Mouse (Mus musculus): ENCODE results near the gene Tbxas1.

The Tbxas1 gene

DNA sequence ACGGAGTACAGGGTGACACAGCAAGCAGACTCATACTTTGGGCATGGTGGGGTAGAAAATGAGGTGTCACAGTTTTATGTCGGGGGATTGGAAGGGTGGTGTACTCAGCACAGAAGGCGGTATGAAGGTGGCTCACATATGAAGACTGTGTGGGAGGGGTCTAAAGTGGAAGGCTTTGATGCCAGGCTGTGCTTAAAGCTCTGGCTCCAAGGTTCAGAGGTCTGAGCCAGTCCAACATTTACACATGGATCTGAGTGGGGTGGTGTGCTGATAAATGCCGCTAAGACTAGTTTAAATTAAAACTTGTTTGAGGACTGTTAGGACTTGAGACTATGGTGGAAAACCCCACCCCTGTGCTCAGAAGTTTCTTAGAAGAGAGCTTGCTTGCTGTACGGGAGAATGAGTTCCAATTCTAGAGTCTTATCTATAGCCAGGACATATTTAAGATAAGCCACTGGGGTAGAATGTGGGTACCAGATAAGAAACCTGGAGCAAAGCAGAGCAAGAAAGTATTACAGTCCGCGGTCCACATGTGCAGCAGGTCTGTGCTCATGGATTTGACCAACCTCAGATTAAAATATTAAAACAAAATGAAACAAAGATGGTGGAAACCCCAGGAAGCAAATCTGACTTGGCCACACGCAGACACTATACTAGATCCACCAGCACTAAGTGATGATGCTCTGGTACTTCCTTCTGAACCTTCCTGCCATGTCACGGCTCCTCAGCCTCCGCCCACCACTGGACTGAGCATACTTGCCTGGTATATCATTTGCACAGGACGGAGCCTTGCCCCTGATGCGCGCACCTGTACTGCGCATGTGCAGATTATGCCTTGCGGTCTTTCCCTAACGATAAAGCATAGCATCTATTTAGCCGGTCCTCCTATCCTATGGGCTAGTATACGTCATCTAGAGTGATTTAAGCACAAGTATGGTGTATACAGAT is 48.9 kb downstream of the Tbxas1 start:
- DNase-seq: no peak

DNA sequence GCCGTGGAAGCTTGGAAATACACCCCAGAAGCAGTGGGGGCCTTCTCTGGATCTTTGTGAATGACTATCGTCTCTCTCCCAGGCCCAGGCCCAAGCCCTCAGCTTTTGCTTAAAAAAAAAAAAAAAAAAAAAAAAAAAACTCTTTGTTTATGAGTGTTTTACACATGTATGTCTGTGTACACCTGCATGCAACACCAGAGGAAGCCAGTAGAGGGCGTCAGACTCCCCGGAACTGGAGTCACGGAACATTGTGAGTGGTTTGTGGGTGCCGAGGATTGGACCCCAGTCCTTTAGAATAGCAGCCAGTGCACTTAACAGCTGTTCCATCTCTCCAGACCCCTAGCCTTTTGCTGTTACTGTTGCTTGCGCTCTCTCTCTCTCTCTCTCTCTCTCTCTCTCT is 50.5 kb downstream of the Tbxas1 start:
- DNase-seq: no peak

GRCm38 (mm10) chr6:38926135-38926962 is 51.1 kb downstream of the Tbxas1 start:
- DNase-seq: no peak

- DNase-seq: no peak
Observed at GRCm38 (mm10) chr6:38926963-38927361, 51.8 kb downstream of the Tbxas1 start.

DNA sequence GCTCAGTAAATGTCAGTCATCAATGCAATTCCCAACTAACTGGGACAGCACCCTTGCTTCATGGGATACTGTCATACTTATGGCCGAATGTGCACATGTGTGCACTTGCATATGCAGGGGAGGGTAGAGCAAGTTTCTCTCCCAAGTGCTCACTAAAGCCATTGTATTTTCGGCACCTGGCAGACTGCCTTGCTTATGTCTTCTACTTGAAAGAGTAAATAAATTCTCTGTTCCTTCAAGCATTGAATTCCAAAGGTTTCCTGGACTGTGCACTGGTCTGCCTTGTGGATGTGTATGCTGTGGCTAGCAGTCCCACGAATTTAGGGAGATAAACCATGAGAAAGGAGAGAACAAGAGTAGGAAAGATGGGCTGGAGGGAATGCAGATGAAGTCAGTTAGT is 53.3 kb downstream of the Tbxas1 start:
- DNase-seq: peak in 1 of 2 experiments; percentile 48

DNA sequence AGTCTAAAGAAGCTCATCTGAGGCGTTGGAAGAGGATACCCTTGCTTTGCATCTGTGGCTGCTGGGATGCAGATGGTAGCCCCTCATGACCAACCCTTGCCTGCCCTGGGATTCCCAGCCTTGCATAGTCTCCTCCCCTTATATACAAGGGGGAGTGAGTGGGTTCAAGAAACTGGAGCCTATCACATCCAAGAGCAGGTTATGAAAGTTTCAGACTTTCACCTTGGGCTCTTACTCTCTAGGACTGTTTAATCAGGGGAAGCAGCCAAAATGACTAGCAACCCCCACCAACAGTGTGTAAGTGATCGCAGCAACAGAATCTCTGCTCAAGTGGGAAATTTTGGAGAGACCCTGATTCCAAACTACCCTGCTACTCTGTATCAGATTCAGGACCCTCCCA is 60.8 kb downstream of the Tbxas1 start:
- no peak for DNase-seq

DNA sequence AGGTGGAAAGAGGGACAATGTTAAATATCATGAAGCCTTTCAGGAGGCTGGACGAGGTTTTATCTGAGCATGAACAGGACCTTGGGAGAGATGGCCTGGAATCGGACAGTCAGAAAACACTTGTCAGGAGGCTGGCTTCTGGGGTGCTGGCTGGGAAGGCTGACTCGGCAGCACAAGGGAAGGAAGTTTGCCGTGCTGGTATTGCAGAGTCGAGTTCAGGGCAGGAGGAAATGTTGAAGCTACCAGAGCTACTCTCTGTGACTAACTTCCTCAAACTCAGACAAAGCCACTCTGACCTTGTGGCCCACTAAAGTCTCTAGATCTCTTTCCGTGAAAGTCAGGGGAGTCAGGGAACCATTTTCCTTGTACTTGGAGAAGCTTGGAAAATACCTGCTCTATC is 63.2 kb downstream of the Tbxas1 start:
- DNase-seq: peak; percentile 44 to 57

DNA sequence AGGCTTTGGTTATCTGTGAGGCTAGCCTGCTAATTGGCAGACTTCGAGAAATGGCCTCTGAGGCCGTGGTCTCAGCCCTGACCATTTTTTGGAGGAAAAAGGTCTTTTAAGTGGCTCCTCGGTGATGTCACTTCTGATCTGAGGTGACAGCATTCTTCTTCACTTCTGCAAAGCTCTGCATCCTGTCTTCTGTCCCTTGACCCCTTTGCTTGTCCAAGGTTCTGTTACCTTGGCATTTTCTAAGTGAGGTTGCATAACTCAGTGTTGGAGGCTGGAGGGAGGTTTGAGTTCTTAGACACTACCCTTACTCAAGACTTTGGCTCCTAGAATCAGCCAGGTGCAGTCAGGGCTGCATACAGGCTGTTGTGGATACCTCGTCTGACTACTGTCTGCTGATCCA is 63.9 kb downstream of the Tbxas1 start:
- no peak for DNase-seq

DNA sequence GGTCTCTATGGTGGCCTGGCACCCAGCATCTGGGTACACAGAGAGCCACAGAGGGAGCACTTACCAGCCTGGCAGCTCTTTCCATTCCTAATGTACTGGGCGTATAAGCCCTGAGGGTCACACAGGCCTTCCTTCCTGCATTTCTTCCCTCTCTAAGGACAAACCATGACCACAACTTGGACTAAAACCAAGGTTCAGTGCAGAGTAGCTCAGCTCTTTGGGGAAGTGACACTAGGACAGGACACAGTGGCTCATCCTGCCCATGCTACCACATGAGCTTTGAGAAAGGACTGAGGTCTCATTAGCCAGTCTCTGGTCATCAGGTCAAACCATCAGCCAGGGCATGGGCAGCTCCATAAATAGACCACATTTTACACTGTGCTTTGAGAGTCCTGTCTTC is 65.8 kb downstream of the Tbxas1 start:
- peak in 1 of 2 experiments; percentile 30 for DNase-seq

- no peak for DNase-seq
Observed at GRCm38 (mm10) chr6:38942771-38943170, 67.6 kb downstream of the Tbxas1 start.

DNA sequence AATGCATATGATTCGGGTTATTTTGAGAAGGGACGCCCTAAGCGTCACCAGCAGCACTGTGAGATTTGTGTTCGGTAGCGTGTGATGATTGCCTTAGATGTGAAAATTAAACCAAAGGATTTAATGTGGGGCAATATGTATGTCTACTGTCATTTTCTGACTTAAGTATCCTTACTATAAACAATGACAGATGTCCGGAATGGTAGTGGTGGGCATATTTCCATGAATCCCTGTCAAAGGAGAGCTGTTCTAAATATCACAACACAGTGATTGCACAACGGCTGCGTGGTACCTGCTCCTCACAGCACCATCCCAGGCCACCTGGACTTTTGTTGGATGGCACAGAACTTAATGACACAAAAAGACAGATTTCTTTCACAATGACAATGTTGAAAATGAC is 69.2 kb downstream of the Tbxas1 start:
- DNase-seq: no peak

GRCm38 (mm10) chr6:38944826-38945225 is 69.6 kb downstream of the Tbxas1 start:
- no peak for DNase-seq

- DNase-seq: no peak
Observed at GRCm38 (mm10) chr6:38945681-38946080, 70.5 kb downstream of the Tbxas1 start.

DNA sequence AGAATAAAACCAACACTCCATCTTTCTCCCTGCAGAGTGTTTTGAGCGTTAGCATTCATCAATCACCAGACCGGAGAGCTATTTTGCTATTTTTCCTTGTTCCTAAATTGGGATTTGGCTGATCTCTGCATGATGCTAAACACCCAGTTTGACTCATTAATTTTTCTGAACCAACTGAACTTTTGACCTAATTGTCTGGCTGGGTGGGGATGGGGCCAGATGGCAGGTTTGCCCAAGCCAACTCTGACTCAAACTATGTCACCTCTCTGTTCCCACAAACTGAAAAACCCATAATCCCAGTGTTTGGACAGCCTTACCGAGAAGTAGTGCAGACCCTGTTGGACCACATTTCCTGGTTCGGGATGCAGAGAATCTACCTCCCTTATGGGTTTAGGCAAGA is 72.1 kb downstream of the Tbxas1 start:
- DNase-seq: no peak

DNA sequence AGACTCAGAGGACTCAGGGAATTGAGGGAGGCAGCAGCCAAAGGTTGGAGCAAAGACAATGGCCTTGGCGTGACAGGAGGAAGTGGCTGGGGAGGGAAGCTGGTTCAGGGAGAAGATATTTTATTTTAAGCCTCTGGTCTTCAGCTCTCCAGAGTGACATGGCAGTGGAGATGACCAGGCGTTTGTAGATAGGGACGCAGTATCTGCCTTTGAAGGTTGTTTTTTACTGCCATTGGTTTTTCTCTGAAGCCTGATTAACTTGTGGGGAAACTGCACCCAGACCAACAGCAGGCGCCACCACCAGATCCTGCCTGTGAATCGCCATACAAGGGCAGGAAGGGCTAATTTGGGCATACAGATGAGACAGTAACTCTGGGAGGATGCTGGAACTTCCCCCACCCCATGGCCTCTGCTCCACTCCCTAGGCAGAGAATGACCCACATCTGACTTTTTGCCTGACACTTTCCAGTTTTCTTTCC is 74.5 kb downstream of the Tbxas1 start:
- peak; percentile 63 to 66 for DNase-seq

- no peak for DNase-seq
Observed at GRCm38 (mm10) chr6:38950341-38950740, 75.1 kb downstream of the Tbxas1 start.

DNA sequence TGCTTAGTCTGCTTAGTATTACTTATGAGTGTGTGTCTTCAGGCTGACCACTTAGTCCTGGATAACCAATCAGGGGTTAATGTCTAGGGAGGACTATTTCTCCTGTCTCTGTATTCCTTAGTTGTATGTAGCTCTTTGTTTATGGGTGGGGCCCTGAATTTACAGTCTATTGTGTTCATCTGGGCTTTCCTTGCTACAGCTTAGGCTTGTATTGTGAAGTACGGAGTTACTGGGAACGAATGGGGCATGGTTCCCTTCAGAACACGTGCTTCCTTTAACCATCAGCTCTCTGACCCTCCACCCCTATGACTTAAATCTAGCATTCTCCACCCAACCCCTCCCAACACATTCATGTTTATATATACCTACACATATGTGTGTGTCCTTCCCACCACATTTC is 75.6 kb downstream of the Tbxas1 start:
- no peak for DNase-seq

GRCm38 (mm10) chr6:38956641-38957040 is 81.4 kb downstream of the Tbxas1 start:
- no peak for DNase-seq

GRCm38 (mm10) chr6:38957246-38957645 is 82.0 kb downstream of the Tbxas1 start:
- no peak for DNase-seq

GRCm38 (mm10) chr6:38959502-38959901 is 84.3 kb downstream of the Tbxas1 start:
- no peak for DNase-seq

DNA sequence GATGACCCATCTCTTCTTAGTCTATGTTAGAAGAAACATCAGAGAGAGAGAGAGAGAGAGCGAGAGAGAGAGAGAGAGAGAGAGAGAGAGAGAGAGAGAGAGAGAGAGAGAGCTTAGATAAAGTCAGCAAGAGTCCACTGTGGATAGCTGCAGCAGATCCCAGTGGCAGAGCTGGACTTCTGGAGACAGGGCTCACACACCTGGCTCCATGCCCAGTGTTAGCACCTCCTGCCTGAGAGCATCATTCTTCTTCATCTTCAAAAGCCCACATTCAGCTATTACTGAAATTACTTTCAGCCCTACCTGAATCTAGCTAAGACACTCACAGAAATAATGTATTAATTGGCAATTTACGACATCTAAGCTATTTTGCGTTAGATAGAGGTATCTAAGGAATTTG is 85.2 kb downstream of the Tbxas1 start:
- no peak for DNase-seq

DNA sequence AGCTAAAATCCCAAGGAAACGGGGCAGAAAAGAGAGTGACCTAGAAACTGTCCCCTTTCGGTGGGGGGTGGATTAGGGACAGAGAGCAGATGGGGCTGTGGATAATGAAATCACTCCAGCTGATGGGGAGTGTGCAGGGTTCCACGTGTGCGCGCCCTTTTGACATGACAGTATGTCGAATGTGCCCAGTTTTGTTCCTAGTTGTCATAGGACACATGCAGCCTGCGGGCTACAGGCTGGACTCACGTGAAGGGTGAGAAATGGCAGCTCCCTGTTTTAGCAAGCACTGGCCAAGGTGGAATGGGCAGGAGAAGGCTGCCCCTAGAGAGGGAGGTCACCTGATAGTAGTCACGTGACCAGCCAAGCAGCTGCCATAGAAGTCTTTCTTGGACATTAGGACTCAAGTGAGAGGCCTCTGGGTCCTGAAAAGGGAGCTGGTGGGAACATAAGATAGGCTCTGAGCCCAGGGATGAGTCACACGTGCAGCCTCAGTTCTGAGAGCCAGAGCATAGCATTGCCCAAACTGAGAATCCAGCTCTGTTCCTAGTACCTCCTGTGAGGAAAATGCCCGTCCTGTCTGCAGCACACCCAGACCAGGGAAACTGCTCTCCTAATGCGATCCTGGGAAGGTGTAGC is 85.7 kb downstream of the Tbxas1 start:
- no peak for DNase-seq

- no peak for DNase-seq
Observed at GRCm38 (mm10) chr6:38961427-38962033, 86.3 kb downstream of the Tbxas1 start.

Measured in lung, postnatal 4 days (tissue).